Mouse (Mus musculus): ENCODE data around the gene Ust. TPM values are rescaled to one million over a fixed set of nuclear protein-coding genes. Genes with fewer than 3 reads are reported as not detected.

Gene Ust
- polyA plus RNA-seq, 1 experiment from 2014 or later = 6.6 TPM

DNA sequence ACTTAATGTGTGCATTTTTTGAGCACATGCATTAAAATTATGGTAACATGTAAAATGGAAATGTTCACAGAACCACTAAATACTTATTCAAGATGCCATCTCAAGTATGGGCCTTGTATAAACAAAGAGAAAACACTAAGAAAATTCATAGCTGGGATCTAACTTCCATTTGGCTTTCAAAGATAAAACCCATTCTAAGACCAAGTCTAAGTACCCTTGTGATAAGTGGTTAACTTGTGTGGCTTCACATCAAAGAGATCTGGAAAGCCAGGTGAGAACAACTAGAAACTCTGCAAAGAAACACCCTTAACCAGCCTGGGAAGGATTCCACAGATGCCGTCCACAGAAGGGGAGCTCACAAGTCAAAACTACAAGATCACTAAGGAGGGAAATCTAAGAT lies 53.4 kb downstream of the Ust start:
- Histone ChIP-seq H3K36me3 (no peaks in the 10 kb centered on the region), H3K4me2 (no peak overlapping the region), H3K27me3 (no peaks in the 10 kb centered on the region), H3K27ac (no peak overlapping the region), H3K4me3 (replicated peaks) (no peak overlapping the region), H3K9me3 (replicated peaks) (no peaks in the 10 kb centered on the region), H3K9ac (no peak overlapping the region), H3K4me1 (no peaks in the 10 kb centered on the region)
- no peak for ATAC-seq (replicated peaks; ENCODE audit: low FRiP score)
- 87% methylated on average over 1 of the region's 1 CpGs for WGBS

DNA sequence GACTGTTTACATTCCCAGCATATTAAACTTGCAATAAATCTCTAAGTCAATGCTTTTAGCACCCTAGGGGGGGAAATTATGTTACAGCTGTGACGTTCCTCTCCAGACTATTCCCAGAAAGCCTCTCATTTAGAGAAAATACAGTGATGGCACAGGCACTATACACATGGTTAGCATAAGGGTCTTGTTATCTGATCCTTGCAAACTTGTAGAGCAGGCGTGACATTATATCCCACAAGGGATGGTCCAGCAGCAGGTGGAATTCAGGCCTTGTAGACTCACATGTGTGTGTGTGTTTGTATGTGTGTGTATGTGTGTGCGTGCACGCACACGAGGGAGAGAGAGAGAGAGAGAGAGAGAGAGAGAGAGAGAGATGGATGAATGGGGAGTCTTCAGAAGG lies 57.3 kb downstream of the Ust start:
- H3K4me1 ChIP-seq = no peaks in the 10 kb centered on the region

DNA sequence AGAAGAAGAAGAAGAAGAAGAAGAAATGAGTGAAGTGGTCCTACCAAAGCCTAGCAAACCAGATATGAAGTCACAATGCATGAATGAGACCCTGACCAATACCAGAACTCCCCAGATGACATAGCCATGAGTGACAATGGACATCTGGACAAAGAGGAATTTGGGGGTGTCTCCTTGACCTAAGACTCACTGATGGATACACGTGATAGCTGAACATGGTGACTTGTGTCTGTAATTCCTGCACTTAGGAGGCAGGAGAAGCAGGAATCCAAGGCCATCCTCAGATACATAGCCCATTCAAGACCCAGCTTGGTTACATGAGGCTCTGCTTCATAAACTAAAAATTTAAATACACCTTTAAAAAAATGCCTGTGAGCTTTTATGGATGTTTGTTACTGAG lies 63.9 kb downstream of the Ust start:
- Histone ChIP-seq H3K4me1 (no peaks in the 10 kb centered on the region), H3K4me3 (replicated peaks) (no peak overlapping the region), H3K36me3 (no peaks in the 10 kb centered on the region), H3K9ac (no peak overlapping the region), H3K4me2 (no peak overlapping the region), H3K27ac (no peak overlapping the region), H3K27me3 (no peaks in the 10 kb centered on the region), H3K9me3 (replicated peaks) (no peaks in the 10 kb centered on the region)
- no peak for ATAC-seq (replicated peaks; ENCODE audit: low FRiP score)
- 46% methylated on average over 1 of the region's 1 CpGs for WGBS

More for the DNA sequence above, 57.3 kb downstream of the Ust start:
- H3K27me3 ChIP-seq = no peaks in the 10 kb centered on the region
- ATAC-seq (replicated peaks; ENCODE audit: low FRiP score) = no peak
- no peak overlapping the region for H3K4me3 ChIP-seq (replicated peaks)
- H3K27ac ChIP-seq = no peak overlapping the region
- no peak overlapping the region for H3K4me2 ChIP-seq
- no peaks in the 10 kb centered on the region for H3K36me3 ChIP-seq
- no peaks in the 10 kb centered on the region for H3K9me3 ChIP-seq (replicated peaks)
- H3K9ac ChIP-seq = no peak overlapping the region
- 67% methylated on average over 5 of the region's 5 CpGs for WGBS

DNA sequence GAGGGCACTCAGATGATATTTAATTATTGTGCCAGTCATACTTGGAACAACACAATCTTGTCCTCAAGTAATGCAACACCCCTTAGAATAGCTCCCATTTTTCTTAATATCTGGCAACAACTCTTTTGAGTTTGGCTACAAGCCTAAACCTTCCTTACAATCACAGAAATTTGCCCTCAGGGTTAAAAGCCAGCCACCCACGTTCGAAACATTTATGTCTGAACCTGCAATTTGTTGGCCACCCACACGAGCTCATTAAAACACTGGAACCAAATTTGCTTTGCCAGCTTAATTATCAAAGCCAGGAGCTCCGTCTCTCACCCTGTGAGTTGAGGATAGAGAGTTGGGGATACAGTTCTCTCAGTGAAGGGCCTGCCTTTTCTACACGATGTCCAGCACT lies 70.9 kb downstream of the Ust start:
- Histone ChIP-seq H3K27ac (no peak overlapping the region), H3K4me3 (replicated peaks) (no peak overlapping the region), H3K9me3 (replicated peaks) (no peaks in the 10 kb centered on the region), H3K9ac (no peak overlapping the region), H3K4me1 (peaks cover 4% of the 10 kb centered on the region; the same call in 1 of the 2 replicates), H3K36me3 (no peaks in the 10 kb centered on the region), H3K4me2 (no peak overlapping the region), H3K27me3 (no peaks in the 10 kb centered on the region)
- WGBS = 10% methylated on average over 5 of the region's 5 CpGs
- no peak for ATAC-seq (replicated peaks; ENCODE audit: low FRiP score)

DNA sequence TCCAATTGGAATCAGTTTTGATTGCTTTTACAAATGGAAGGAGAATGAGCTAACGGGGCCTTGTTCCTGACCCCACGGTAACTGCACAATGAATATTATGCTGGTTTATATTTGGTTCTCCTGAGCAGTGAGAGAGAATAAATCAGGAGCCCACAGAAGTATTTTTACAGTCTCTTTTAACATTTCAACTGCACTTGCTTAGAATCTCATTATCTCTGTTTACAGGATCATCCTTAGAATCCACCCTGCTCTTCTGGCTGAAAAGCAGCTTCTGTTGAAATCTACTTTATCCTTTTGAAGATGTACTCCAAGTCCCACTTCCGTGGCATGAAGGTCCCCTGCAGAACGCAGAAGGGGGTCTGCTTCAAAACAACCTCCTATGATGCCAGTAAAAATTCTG lies 71.7 kb downstream of the Ust start:
- Histone ChIP-seq H3K36me3 (no peaks in the 10 kb centered on the region), H3K4me1 (peaks cover 4% of the 10 kb centered on the region; the same call in 1 of the 2 replicates), H3K27ac (no peak overlapping the region), H3K27me3 (no peaks in the 10 kb centered on the region), H3K4me2 (no peak overlapping the region), H3K9ac (no peak overlapping the region), H3K9me3 (replicated peaks) (no peaks in the 10 kb centered on the region), H3K4me3 (replicated peaks) (no peak overlapping the region)
- 31% methylated on average over 4 of the region's 4 CpGs for WGBS
- ATAC-seq (replicated peaks; ENCODE audit: low FRiP score) = no peak

DNA sequence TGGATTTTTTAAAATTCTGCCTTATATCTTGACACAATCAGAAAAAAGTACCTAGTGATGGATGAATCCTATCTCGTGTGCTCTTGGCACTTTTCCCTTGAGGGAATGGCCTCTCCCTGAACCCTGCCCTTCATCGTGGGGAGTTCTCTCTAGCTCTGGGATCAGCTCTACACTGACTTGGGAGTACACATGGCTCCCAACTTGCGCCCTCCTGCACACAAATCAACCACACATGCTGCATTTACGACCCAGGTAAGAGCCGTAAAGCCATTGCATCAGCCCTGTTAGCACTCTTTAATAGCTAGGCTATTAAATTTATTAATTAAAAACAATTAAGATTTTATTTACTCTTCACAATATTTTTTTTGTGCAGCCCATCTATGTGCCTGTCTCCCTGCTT lies 74.6 kb downstream of the Ust start:
- no peak overlapping the region for H3K9ac ChIP-seq
- no peaks in the 10 kb centered on the region for H3K9me3 ChIP-seq (replicated peaks)
- H3K4me2 ChIP-seq = no peak overlapping the region
- no peak overlapping the region for H3K4me3 ChIP-seq (replicated peaks)
- no peak overlapping the region for H3K27ac ChIP-seq
- H3K36me3 ChIP-seq = no peaks in the 10 kb centered on the region
- 27% methylated on average over 5 of the region's 5 CpGs for WGBS
- no peaks in the 10 kb centered on the region for H3K27me3 ChIP-seq
- H3K4me1 ChIP-seq = peaks cover 4% of the 10 kb centered on the region; the same call in 1 of the 2 replicates
- 0 out of 2 replicates have a peak, but pooled peaks have one; percentile 40 for ATAC-seq (replicated peaks; ENCODE audit: low FRiP score)

DNA sequence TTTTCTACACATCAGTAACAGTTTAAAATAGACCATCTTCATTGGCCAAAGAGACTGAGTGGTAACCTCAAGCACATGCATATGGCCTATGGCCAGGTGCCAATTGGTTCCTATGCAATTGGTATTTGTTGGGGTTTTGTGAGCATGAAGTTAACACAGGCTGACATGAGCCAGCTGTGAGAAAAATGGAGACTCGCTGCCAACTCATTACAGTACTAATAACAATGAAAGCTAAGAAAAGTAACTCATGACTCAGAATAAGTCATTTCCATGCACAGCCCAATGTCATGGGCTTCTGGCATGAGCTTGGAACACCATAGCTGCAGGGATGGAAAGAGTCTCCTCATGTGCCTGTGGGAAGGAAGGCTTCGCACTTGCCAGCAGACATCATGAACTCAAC lies 86.8 kb downstream of the Ust start:
- Histone ChIP-seq H3K27me3 (no peaks in the 10 kb centered on the region), H3K4me3 (replicated peaks) (no peak overlapping the region), H3K4me2 (no peak overlapping the region), H3K36me3 (no peaks in the 10 kb centered on the region), H3K27ac (no peak overlapping the region), H3K9ac (no peak overlapping the region), H3K9me3 (replicated peaks) (no peaks in the 10 kb centered on the region), H3K4me1 (0 out of 2 replicates have a peak, but pooled peaks cover 12% of the 10 kb centered on the region)
- no peak for ATAC-seq (replicated peaks; ENCODE audit: low FRiP score)
- 84% methylated on average over 2 of the region's 2 CpGs for WGBS

DNA sequence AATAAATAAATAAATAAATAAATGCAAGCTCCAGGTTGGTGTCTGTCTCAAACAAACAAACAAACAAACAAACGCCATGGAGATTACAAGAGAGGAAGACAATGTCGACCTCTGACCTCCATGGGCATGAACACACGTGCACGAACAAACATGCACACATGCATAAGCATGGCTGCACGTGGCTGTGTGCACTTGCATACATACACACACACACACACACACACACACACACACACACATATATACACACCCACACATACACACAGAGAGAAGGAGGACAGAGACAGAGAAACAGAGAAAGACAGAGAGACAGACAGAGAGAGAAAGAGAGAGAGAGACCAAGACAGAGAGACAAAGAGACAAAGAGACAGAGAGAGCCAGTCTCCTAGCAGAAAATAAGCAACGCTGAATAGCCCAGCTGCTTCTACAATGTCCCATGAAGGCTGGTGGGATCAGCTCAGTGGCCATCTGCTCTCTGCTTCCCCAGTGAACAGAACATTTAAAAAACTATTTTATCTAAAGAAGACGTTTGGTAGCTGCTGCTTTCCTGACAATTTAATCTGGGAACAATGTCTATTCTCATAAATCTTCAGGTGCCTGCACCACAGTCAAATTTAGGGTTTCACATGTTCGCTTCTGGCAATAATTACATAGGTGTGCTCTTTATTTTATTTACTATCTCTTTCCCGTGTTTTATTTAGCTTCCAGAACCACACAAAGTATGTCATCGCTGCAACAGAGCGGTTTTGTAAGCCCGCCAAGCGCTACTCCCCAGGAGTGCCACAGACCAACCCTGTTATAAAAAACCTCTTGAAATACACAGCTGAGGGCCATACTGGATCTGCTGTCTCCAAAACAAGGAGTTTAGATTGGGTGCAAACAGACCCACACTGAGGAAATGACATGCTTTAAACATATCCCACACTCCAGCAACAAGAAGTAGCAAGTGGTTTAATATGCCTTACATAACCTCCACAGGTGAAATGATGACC lies 89.5 kb downstream of the Ust start:
- no peak overlapping the region for H3K9ac ChIP-seq
- ATAC-seq (replicated peaks; ENCODE audit: low FRiP score) = no peak; the same call in 1 of the 2 replicates

DNA sequence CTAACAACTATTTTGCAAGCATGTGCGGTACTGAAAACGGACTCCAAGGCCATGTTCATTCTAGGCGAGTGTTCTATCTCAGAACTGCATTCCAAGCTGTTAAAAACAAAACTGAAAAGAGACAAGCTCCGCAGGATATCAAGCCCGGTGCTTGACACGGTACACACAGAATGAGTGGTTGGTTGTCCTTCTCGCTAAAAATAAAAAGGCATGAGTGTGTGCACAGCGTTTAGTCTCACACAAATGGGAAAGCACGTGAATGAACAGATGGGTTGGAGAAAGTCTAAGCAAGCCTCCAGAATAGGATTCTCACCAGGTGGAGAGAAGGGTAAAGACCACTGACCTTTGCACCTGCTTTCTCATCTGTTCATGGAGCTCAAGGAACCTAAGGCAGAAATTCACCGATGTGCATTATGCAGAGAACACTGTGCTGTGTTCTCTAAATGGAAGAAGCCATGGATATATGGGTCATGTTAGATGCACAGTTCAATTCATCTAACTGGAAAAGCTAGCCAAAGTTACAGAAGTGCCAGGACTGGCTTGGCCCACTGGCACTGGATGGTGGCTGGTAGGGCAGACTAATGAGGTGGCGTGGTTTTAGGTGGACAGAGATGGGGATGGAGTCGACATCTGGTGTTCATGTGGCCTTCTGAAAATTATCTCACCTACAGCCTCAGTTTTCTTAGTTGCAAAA lies 90.8 kb downstream of the Ust start:
- Histone ChIP-seq H3K4me1 (0 out of 2 replicates have a peak, but pooled peaks cover 12% of the 10 kb centered on the region), H3K36me3 (no peaks in the 10 kb centered on the region), H3K27me3 (no peaks in the 10 kb centered on the region), H3K9me3 (replicated peaks) (no peaks in the 10 kb centered on the region), H3K27ac (no peak overlapping the region), H3K9ac (no peak overlapping the region), H3K4me2 (no peak overlapping the region), H3K4me3 (replicated peaks) (no peak overlapping the region)
- ATAC-seq (replicated peaks; ENCODE audit: low FRiP score) = no peak
- WGBS = 93% methylated on average over 12 of the region's 12 CpGs

More for the DNA sequence above, 89.5 kb downstream of the Ust start:
- Histone ChIP-seq H3K27me3 (no peaks in the 10 kb centered on the region), H3K4me1 (0 out of 2 replicates have a peak, but pooled peaks cover 12% of the 10 kb centered on the region), H3K9me3 (replicated peaks) (no peaks in the 10 kb centered on the region), H3K4me3 (replicated peaks) (no peak overlapping the region), H3K36me3 (no peaks in the 10 kb centered on the region), H3K4me2 (no peak overlapping the region), H3K27ac (no peak overlapping the region)
- WGBS = 78% methylated on average over 13 of the region's 13 CpGs

DNA sequence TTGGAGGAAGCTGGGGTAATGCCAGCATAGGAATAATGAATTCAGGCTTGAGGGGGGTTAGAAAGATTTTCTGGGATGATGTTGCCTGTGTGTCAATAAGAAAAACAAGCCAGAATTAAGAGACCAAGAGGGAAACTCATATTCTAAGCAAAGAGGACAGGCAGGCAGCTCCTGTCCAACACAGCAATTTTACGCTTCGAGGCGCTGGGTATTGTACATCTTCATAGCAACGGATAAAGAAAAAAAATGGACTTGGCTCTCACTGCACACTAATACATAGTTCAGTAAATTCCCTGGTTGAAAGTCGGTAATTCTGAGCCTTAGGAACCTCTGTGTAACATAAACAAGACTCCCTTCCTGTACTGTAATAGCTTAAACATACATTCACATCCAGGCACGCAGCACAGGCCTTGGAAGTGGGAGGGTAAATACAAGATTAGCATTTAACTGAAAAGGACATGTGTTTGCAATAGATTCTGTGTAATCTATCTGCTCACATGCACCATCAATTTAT lies 99.1 kb downstream of the Ust start:
- no peak for ATAC-seq (replicated peaks; ENCODE audit: low FRiP score)
- 56% methylated on average over 6 of the region's 6 CpGs for WGBS
- no peak overlapping the region for H3K4me3 ChIP-seq (replicated peaks)

DNA sequence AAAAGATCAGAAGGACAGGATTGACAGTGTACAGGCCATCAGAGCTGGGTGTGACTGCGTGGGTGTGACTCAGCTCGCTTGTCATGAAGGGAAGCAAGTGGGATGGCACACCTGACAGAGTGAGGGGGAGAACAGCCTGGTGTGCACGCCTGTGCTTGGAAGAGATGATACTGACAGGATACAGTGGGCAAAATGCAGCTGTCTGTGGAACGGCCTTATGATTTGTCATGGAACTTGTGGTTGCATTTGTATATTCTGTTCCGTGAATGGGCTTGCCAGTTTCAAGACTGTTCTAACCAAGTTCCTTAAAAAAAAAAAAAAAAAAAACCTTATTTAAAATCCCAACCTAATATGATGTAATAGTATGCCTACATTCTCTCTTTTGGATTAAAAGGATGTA lies 103.2 kb downstream of the Ust start:
- Histone ChIP-seq H3K9ac (no peak overlapping the region), H3K27me3 (no peaks in the 10 kb centered on the region), H3K4me2 (no peak overlapping the region), H3K4me1 (no peaks in the 10 kb centered on the region), H3K4me3 (replicated peaks) (no peak overlapping the region), H3K27ac (no peak overlapping the region), H3K36me3 (no peaks in the 10 kb centered on the region), H3K9me3 (replicated peaks) (no peaks in the 10 kb centered on the region)
- 82% methylated on average over 5 of the region's 5 CpGs for WGBS
- no peak for ATAC-seq (replicated peaks; ENCODE audit: low FRiP score)

More for the DNA sequence above, 99.1 kb downstream of the Ust start:
- H3K9ac ChIP-seq = no peak overlapping the region
- H3K27me3 ChIP-seq = no peaks in the 10 kb centered on the region
- no peak overlapping the region for H3K4me2 ChIP-seq
- H3K27ac ChIP-seq = no peak overlapping the region
- H3K4me1 ChIP-seq = no peaks in the 10 kb centered on the region
- H3K36me3 ChIP-seq = no peaks in the 10 kb centered on the region
- no peaks in the 10 kb centered on the region for H3K9me3 ChIP-seq (replicated peaks)

DNA sequence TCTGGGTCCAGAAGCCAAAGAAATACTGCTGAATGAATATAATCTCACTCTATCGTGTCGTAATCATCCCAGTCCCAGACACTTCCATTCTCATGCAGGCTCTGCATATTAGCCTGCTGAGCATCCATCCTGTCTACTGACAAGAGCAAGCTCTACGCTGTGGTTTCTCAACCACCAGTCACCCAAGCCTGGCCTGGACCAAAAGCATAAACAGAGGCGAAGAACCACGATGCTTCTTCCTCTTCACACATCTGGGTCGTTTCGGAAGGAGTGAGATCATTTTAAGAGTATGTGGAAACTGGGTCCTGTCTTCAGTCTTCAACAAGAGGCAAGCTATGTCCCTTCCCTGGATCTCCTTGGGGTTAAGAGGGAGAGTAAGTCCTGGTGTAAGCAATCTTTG lies 103.6 kb downstream of the Ust start:
- no peak for ATAC-seq (replicated peaks; ENCODE audit: low FRiP score)
- H3K4me3 ChIP-seq (replicated peaks) = no peak overlapping the region
- H3K27ac ChIP-seq = no peak overlapping the region
- H3K27me3 ChIP-seq = no peaks in the 10 kb centered on the region
- H3K4me1 ChIP-seq = no peaks in the 10 kb centered on the region
- H3K9me3 ChIP-seq (replicated peaks) = no peaks in the 10 kb centered on the region
- H3K36me3 ChIP-seq = no peaks in the 10 kb centered on the region
- H3K9ac ChIP-seq = no peak overlapping the region
- WGBS = 91% methylated on average over 7 of the region's 7 CpGs
- no peak overlapping the region for H3K4me2 ChIP-seq
